Mouse (Mus musculus) erythroblast, adult 5-6 weeks (primary cell): Measurements from ENCODE around the gene Odf4. TPM values are rescaled to one million over a fixed set of nuclear protein-coding genes. Genes with fewer than 3 reads are reported as not detected.
"Not testable (repeated sequence)": the region's sequence is repeated elsewhere in the genome, so short reads cannot be mapped to it uniquely, and the experiment has no call there.

Experiments
- ATAC-seq: replicated peaks from 2 replicates; pipeline ENCODE4 v1.8.0; 2016; ENCODE audit warnings: moderate number of reproducible peaks, mild to moderate bottlenecking, moderate TSS enrichment, inconsistent platforms; ENCODE audit not compliant: poor library complexity, low FRiP score, severe bottlenecking
- total RNA-seq, 2 experiments: library from RNA; stranded (forward) in 1 of 2; stranded (reverse) in 1 of 2; fragments of 150-400 nt in 1 of 2; fragments of 200-764, 138-1000 nt in 1 of 2; gene quantifications; 2 replicates each; pipeline versions ENCODE4 v1.2.3 to v1.2.4; 2015 to 2017; ENCODE audit warnings: low replicate concordance in 2 of 2

The Odf4 gene
- total RNA-seq (2015; ENCODE audit: low replicate concordance) (not detected in 2 replicates), total RNA-seq (2017; ENCODE audit: low replicate concordance) (not detected in 2 replicates)

DNA sequence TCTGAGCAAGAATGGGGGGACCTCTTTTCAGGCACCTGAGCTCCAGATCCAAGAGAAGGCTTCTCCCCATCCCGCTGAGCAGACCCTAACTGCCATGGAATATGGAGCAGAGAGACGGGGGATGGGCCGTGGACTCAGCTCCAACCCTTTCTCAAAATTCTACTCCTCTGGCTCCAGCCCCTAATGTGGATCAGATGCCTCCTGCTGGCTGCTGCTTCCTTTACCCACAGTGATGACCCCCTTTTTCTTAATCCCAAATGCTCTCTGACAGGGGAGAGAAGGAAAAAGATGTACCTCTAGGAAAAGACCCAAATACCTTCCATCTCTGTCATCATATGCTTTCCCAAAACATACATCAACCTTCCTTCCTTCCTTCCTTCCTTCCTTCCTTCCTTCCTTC lies at the start of gene Odf4:
TSS of gene Odf4 (minus strand) at position 101 of the 400 bp plus-strand sequence.
- ATAC-seq, result no peak

- no peak for ATAC-seq
These were observed 48.7 kb upstream of the Odf4 start for GRCm38 (mm10) chr11:68975601-68976000.

DNA sequence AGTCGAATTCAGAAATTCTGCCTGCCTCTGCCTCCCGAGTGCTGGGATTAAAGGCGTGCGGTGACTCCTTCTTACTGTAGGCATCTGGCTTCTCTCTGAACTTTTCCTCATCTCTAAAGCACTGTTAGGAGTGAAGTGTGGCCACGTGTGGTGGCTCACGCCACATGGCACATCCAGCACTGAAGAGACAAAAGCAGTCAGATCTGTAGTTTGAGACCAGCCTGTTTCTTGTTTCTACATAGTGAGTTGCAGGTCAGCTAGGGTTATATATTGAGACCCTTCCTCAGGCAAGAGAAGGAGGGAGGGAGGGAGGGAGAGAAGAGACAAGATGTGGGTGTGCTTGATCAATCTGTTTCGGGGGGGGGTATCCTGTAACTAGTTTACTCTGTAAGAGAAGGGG lies 48.2 kb upstream of the Odf4 start, which contains the start of gene Rangrf:
TSS of gene Rangrf (minus strand) at position 101 of the 400 bp plus-strand sequence.
- no peak for ATAC-seq

DNA sequence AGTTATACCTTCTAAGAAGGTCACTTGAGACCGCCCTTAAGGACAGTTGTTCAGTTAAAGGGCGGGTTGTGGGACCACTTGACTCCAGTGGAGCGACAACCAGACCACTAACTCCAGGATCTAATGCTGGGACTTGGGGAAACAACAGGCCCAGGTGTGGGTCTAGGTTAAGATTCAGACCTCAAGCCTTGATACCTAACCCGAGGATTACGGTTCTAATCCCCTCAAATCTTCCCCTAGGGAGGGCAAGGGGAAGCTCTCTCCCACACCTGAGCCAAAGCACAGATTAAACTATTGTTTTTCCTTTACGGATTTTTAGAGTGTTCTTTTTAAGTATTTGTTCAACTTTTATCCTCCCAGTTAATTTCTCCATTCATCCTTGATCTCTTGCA lies 47.2 kb upstream of the Odf4 start:
- ATAC-seq, result no peak

DNA sequence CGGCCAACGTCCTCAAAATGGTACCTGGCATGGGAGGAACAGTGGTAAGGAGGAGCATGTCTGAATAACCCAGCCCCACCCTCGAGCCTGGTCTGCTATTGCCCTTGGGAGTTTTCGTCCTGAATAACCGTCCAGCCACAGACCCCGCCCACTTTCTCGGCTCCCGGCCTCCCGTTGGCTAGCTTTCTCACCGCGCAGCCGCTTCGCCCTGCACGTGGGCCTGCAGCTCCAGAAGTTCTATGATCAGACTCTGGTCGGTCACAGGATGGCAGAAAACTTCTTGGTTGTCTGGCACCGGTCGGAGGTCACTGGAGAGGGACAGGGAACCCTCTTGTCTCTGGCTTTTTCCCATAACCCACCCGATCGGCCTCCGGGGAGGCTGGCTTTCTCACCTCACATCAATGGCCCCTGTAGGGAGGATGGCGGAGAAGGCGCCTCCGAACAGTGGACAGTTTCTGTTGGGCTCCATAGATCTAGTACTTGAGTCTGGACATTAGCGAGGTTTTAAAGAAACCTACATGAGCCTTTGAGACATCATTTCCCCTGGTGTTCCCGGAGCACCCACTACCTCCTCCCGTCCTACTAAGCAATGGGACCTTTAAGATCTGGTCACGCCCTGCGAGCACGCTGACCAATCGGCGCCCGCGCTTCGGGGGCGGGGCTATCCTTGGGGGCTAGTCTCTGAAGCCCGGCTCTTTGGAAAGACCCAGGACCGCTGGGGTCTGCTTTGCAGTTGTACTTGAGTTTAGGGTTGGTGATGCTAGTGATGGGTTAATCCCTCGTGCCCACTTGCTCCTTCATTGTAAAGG lies 46.6 kb upstream of the Odf4 start:
- peak; percentile 90 for ATAC-seq

DNA sequence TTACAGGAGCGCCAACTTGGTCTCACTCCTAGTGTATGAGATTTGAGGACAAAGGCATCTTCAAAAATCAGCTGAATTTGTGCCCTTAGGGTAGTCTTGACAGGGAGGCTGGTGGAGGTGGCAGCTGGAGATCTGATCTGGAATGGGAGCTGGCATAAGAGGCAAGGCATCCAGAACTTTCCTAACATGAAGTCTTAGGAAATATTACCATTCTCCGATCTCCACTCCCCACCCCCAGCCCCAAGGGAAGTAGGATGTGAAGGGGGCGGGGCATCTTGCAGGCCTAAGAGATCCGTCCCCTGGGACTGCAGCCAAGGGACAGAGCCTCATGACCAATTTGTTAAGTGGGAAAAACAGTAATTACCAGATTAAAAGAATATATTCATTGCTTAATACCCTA lies 43.4 kb upstream of the Odf4 start:
- ATAC-seq, result no peak

- ATAC-seq, result no peak
These were observed 41.9 kb upstream of the Odf4 start for GRCm38 (mm10) chr11:68968752-68969151.

- peak; percentile 96 for ATAC-seq
These were observed 40.7 kb upstream of the Odf4 start, which contains the start of gene Slc25a35 for GRCm38 (mm10) chr11:68967337-68968282. Gene Slc25a35, plus strand, starts transcription at chr11:68968131.

DNA sequence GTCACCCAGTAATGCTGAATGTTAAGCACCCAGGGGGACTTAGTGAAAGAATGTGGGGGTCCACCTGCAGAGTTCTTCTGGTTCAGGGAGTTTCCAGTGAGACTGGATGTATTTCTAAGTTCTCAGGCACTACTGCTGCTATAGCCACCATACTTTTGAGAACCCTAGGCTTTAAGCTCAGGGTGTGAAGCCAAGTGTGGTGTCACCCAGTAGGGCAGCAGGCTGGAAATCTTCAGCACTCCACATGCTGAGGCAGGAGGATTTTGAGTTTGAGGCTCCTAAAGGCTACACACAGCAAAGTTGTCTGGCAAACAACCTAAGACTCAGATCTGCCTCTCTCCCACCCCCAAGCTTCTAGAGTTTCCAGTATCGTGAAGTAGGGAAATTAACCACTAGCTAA lies 39.7 kb upstream of the Odf4 start:
- ATAC-seq, result no peak

GRCm38 (mm10) chr11:68965845-68966244 lies 39.0 kb upstream of the Odf4 start:
- ATAC-seq, result no peak

DNA sequence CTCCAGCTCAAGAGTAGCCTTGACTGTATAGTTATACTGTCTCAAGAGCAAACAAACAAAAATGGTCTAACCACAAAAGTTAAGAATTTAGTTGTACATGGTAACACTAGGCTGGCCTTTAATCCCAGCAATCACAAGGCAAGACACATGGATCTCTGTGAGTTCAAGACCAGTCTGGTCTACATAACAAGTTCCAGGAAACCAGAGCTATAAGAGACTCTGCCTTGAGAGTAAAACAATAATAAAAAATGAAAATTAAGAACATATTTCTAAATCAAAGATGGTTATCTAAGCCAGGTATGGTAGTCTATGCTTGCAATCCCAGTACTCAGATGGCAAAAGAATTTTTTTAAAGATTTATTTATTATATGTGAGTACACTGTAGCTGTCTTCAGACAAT lies 38.2 kb upstream of the Odf4 start:
- no peak for ATAC-seq

DNA sequence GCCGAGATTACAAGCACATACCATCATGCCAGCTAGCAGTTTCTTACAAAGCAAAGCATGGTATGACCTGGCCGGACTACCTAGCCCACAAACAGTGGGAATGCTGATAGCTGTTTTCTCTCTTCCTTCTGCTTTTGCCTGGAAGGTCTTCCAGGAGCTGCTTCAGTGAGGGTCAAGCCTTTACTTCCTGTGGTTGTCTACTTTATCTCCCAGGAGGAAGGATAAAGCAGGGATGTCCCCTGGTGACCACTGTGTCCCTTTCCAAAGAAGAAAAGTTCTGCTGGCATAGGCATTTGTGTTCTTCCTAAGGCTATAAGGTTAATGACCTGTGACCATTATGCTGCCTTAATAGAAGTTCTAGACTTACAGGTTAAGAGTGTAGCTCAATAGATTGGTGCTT lies 36.5 kb upstream of the Odf4 start:
- no peak for ATAC-seq

GRCm38 (mm10) chr11:68962159-68962558 lies 35.3 kb upstream of the Odf4 start:
- not testable (repeated sequence) for ATAC-seq

- ATAC-seq, result no peak
These were observed 34.7 kb upstream of the Odf4 start for GRCm38 (mm10) chr11:68961596-68961995.

DNA sequence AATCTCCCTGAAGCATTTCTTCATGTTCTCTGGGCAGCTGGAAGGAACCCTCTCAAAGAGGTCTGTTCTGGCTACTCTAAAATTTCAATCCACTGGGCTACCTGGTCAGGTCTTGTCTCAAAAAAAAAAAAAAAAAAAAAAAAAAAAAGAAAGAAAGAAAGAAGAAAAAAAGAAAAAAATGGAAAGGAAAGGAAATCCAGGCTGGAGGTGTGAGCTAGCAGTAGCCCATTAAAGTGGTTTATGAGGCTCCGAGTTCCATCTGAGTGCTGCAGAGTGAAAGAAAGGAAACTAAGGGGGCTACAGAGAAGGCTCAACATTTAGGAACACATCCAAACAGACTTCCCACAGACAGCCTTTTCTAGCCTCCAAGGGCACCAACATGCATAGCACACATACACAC lies 31.1 kb upstream of the Odf4 start:
- no peak for ATAC-seq

DNA sequence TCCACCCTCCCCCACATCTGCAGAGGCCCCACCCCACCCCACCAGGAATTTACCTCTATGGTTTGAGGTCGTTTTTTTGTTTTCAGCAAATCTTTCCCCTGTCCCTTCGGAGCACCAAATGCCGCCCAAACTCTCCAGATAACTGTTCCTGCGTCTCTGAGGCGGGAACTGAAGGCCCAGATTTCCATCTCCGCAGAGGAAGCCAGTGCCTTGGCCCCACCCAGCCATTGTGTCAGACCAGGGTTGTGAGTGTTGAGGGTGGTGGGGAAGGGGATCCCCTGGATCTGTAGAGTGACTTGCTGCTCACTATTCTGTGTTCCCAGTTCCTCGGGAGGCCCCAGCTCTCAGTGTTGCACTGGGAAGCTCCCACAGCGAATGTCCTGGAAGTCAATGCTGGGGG lies 30.4 kb upstream of the Odf4 start, which contains the start of gene Arhgef15:
TSS of gene Arhgef15 (minus strand) at position 173 of the 400 bp plus-strand sequence.
- ATAC-seq, result no peak

DNA sequence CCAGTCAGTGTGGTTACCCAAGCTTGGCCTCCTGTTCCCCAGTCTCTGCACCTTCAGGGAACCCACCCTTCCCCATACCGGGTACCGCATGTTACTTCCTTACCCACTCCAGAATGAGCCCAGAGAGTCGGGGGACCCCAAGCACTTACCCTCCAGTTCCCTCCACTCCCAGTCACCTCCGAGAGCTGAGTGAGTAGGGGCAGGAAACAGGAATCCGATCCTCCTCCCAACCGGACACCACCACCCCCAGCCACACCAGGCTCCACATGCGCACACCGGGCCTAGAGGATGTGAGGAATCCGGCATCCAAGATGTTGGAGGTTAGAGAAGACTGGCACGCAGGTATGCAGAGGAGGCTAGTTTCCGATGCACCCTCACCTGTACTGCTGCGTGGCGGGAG lies 29.8 kb upstream of the Odf4 start:
- ATAC-seq, result peak; percentile 38; the same call in 1 of the 2 replicates

GRCm38 (mm10) chr11:68956107-68956506 lies 29.2 kb upstream of the Odf4 start:
- peak; percentile 8; the same call in 1 of the 2 replicates for ATAC-seq

DNA sequence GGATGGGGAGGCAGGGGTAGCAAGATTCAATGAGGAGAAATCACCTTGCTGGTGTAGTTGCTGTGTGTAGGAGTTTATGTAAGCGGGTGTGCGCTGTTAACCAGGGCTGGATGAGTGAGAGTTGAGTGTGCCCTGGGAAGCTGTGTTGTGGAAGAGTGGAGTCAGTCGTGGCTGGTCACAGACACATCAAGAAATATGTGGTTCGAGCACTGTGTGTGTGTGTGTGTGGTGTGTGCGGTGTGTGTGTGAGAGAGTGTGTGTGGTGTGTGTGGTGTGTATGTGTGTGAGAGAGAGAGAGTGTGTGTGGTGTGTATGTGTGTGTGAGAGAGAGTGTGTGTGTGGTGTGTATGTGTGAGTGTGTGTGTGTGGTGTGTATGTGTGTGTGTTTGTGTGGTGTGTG lies 28.6 kb upstream of the Odf4 start:
- no peak for ATAC-seq

DNA sequence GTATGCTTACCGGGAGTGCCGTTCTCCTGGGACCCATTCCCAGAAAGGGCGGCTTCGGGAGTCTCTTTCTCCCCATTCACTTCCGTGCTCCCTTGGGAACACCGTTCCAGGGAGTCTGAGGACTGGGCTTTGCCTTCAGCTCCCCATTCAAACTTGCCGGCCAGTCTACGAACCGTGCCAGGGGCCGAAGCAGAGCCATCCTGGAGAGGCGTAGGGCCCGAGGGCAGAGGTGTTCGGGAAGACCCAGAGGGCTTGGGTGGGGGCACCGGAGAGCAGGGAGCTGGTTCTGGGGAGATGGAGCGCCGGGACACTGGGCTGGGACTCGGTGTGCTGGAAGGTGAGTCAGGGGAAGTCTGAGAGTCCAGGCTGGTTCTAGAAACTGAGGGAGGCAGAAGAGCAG lies 27.5 kb upstream of the Odf4 start:
- no peak for ATAC-seq
